Mouse (Mus musculus) spleen, embryonic (tissue): ENCODE data around the gene 4933402N03Rik.

Experiments used
- CTCF ChIA-PET: fragments of 350-600 bp; sonication (Branson Sonifier 250); formaldehyde crosslinking; loops from one replicate; lab custom pipeline; 2022; lab: Charles Lee

The 4933402N03Rik gene

DNA sequence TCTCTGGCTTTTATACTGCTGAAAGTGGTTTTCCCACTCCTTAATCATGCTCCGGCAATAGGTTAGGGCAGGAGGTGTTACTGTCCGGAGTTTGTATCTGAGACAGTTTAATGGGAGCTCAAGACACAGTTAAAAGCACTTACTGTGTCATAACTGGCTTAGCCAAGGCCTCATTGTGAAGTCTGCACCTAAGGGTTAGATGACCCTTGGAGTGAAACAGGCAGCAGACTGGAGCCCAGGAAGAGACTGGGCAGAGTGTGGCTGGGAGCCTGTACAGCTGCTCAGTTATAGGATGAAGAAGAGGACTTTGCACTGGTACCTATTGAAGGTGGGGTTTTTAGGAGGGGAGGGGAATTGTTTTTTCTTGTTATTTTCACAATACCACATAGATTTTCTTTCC is at the start of gene 4933402N03Rik:
Gene 4933402N03Rik (minus strand): TSS at position 101 of the 400 bp plus-strand sequence.
- CTCF ChIA-PET, result no interaction called here

DNA sequence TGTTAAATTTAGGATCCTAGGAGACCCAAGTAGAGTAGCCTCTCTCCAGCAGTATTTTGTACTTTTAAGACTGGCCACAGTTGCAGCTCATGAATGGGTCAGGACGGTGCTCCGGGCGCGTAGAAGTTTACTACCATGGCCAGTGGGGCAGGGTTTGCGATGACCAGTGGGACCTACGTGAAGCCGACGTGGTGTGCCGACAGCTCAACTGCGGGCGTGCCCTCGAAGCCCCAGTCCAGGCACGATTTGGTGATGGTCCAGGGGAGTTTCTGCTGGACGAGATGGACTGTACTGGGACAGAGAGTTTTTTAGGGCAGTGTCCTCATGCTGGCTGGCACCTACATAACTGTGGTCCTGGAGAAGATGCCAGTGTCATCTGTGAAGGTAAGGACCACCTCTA is 41.9 kb upstream of the 4933402N03Rik start:
- CTCF ChIA-PET, result no interaction called here

- CTCF ChIA-PET, result no interaction called here
Measured at GRCm38 (mm10) chr7:131187047-131187446, 40.9 kb upstream of the 4933402N03Rik start.

DNA sequence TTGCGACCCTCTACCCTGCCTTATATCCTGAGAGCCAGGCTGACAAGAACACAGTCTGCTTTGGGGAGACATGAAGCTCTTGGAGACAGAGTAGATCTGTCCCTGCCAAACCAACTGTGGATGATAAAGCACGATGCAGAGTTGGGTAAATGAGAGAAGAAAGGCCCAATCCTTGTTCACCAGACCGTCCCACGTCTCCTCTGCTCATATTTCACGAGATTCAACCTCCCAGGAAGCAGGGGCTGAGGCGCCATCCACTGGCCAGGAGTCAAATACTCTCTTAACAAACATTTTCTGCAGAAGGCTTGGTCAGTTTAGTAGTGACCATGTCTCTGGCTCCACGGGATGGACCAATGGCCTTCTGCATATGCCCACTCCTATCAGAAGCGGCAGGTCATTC is 38.2 kb upstream of the 4933402N03Rik start:
- CTCF ChIA-PET, result no interaction called here

GRCm38 (mm10) chr7:131182685-131183084 is 36.6 kb upstream of the 4933402N03Rik start:
- CTCF ChIA-PET, result no interaction called here

- CTCF ChIA-PET, result no interaction called here
Measured at GRCm38 (mm10) chr7:131174121-131174520, 28.0 kb upstream of the 4933402N03Rik start, which contains the start of gene 5430419D17Rik. Gene 5430419D17Rik, plus strand, starts transcription at chr7:131174402.

GRCm38 (mm10) chr7:131169099-131169498 is 23.0 kb upstream of the 4933402N03Rik start:
- CTCF ChIA-PET, result no interaction called here

DNA sequence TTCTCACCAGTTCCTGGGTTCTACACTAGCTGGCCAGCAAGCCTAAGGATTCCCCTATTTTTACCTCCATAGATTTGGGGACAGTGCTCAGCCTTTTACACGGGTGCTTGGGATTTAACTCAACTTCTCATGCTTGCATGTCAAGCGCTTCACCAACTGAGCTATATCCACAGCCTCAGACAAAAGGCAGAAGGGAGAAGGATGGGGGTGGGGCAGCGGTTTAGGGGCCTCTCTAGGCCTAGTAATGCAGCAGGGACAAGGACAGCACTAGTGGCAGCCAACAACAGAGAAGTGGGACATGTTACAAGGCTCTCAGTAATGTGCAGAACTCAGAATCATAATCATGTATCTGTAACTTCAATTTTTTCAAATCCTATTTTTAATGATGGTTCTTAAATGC is 21.7 kb upstream of the 4933402N03Rik start:
- CTCF ChIA-PET, result no interaction called here

DNA sequence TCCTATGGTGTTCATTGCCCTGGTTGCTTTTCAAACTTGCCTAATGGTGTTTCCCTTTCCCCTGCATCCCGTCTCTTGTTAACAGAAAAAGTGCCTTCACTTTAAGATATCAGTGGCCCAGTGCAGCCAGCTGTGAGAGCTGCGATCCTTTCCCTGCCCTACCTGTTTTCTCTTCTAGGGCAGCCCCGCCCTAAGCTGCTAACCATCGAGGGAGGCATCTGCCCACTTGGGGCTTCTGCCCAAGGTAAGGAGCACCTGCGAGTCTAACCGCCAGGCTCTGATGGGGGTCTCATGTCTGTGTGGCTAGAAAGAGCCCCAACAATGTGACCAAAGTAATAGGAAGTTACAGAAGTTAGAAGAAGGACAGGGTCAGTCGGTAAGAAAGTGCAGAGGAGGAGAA is 16.1 kb upstream of the 4933402N03Rik start:
- CTCF ChIA-PET, result no interaction called here

GRCm38 (mm10) chr7:131153044-131153443 is 6.9 kb upstream of the 4933402N03Rik start:
- CTCF ChIA-PET, result no interaction called here

GRCm38 (mm10) chr7:131150179-131150578 is 4.1 kb upstream of the 4933402N03Rik start:
- CTCF ChIA-PET, result no interaction called here

- CTCF ChIA-PET, result no interaction called here
Measured at GRCm38 (mm10) chr7:131133181-131133580, 12.9 kb downstream of the 4933402N03Rik start.

GRCm38 (mm10) chr7:131130021-131130420 is 16.1 kb downstream of the 4933402N03Rik start:
- CTCF ChIA-PET, result no interaction called here

DNA sequence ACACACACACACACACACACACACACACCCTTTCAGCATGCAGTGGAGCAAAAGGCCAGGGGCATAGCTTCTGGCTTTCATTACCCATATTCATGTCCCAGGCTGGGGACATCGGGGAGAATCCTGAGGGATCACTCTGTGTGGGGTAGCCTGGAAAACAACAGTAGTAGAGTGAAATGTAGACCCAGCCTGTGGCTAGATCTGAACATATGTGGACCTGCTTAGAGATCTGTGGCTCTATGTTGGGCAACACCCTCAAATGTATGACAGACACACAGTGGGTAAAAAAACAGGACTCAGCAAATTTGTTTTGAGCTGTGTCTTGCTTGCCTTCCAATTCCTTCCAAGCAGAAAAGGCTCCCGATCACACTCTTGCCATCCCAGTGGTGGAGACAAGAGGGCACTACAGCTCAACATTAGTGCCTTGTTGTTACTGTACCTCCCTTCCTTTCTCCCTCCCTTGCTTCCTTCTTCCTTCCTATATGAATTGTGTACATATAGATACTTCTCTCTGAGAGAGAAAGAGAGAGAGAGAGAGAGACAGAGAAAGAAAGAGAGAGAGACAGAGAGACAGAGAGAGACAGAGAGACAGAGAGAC is 23.8 kb downstream of the 4933402N03Rik start:
- CTCF ChIA-PET, result no interaction called here

DNA sequence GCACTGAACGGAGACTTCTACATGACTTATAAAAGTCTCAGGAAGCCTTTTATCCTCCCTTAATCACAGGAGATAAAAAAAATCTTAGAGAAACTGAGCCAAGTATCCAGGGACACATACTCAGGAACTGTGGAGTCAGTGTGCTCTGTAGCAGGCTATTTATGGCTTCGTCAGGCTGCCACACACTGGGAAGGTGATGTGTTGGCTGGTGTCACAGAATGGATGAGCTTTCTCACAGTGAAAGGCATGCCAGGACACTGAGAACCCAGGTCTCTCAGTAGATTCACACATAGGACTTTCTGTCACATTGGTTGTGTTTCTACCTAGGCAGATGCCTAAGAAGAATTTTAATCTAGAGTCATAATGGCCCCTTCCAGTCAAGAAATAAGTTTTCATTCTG is 31.7 kb downstream of the 4933402N03Rik start:
- CTCF ChIA-PET, result no interaction called here

GRCm38 (mm10) chr7:131113676-131114075 is 32.4 kb downstream of the 4933402N03Rik start:
- CTCF ChIA-PET, result no interaction called here

- CTCF ChIA-PET, result no interaction called here
Measured at GRCm38 (mm10) chr7:131112486-131112885, 33.6 kb downstream of the 4933402N03Rik start.
